Mouse (Mus musculus) intestine, embryonic 15.5 days (tissue): ENCODE results near the gene Cdkn2aip. TPM values are rescaled to one million over a fixed set of nuclear protein-coding genes. Genes with fewer than 3 reads are reported as not detected.

ENCODE experiments used
- ATAC-seq: fragments of 200-750 bp; cut with Nextera tagmentation; 2 replicates; pipeline ENCODE4 v1.8.0; 2017; ENCODE audit warnings: moderate TSS enrichment, moderate library complexity
- H3K27ac ChIP-seq: fragments of 300-500 bp; sonication (generic); 2 replicates; pipeline ENCODE4 v1.5.1; 2015; ENCODE audit warnings: mild to moderate bottlenecking, inconsistent platforms
- H3K27me3 ChIP-seq: fragments of 300-500 bp; sonication (generic); replicated peaks from 2 replicates; pipeline ENCODE4 v1.6.1; 2015; ENCODE audit warnings: inconsistent platforms
- H3K36me3 ChIP-seq: fragments of 300-500 bp; sonication (generic); 2 replicates; pipeline ENCODE4 v1.6.1; 2015; ENCODE audit warnings: inconsistent platforms
- H3K4me1 ChIP-seq: fragments of 300-500 bp; sonication (generic); replicated peaks from 2 replicates; pipeline ENCODE4 v1.6.1; 2015; ENCODE audit warnings: inconsistent platforms
- H3K4me2 ChIP-seq: fragments of 300-500 bp; sonication (generic); replicated peaks from 2 replicates; pipeline ENCODE4 v1.6.1; 2015; ENCODE audit warnings: mild to moderate bottlenecking, inconsistent platforms
- H3K4me3 ChIP-seq: fragments of 300-500 bp; sonication (generic); replicated peaks from 2 replicates; pipeline ENCODE4 v1.5.1; 2015; ENCODE audit warnings: inconsistent platforms
- H3K9ac ChIP-seq: fragments of 300-500 bp; sonication (generic); 2 replicates; pipeline ENCODE4 v1.6.1; 2015; ENCODE audit warnings: inconsistent platforms
- H3K9me3 ChIP-seq: fragments of 300-500 bp; sonication (generic); 2 replicates; pipeline ENCODE4 v1.6.1; 2016; ENCODE audit warnings: inconsistent platforms
- WGBS: fragments of 180-500 bp; shearing (Covaris S2); methylation state at CpG from one replicate; pipeline ENCODE4 v1.1.7; 2015; 5-methylcytosine and 5-hydroxymethylcytosine counted together
- polyA plus RNA-seq: library from polyadenylated mRNA; unstranded; fragments of >200 nt; fragmentation: Nextera tagmentation; extraction: Ambion mirVana; gene quantifications from 2 replicates; pipeline ENCODE4 v1.2.1, GENCODE M21; 2015

Cdkn2aip gene
- polyA plus RNA-seq, 1 experiment from 2014 or later: 24.1 TPM

GRCm38 (mm10) chr8:47674140-47674776, 39.5 kb downstream of the Cdkn2aip start:
- peaks cover 2% of the 10 kb centered on the region; the same call in 1 of the 2 replicates for H3K4me1 ChIP-seq
- peak; percentile 27 for ATAC-seq
- peak overlapping the region; percentile 86 for H3K9ac ChIP-seq
- no peaks in the 10 kb centered on the region for H3K36me3 ChIP-seq
- peak overlapping the region; percentile 93 for H3K27ac ChIP-seq
- peak overlapping the region; percentile 65 for H3K4me2 ChIP-seq
- no peaks in the 10 kb centered on the region for H3K9me3 ChIP-seq
- H3K4me3 ChIP-seq: peak overlapping the region; percentile 71
- no peaks in the 10 kb centered on the region for H3K27me3 ChIP-seq
- under 1% methylated on average over 44 of the region's 59 CpGs for WGBS

DNA sequence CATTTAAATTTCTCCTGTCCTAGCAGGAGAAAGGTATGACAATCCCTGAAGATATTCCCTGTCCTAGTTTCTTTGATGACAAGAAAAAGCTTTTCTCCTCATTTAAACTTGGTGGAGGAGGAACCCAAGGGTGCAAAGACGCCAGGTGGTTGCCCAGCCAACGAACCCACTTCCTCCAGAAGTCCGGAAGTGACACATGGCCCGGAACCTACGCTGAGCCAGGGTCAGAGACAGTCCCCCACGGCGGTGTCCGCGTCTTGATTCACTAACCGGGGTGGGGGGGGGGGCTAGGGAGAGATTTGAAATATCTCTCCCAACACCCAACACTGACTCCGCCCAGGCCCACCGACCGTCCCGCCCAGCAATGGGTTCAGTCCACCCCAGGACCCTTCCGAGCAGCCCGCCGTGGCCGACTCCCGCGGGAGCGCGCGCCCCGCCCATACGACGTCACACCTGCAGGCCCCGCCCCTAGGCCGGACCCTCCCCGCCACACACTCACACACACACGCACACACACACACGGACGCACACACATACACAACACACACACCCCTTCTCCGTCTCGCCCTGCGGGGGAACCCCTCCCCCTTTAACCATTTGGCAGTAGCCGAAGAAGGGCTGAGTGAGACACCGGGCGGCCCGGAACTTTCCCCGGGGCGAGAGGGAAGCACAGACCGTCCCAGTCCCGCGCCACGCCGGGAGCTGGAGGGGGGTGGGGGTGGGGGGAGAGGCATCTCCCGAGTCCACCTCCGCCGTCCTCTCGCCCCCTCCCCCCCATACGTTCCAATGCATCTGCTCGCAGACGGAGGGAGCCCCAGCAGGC, 40.2 kb downstream of the Cdkn2aip start:
- under 1% methylated on average over 52 of the region's 53 CpGs for WGBS
- no peaks in the 10 kb centered on the region for H3K27me3 ChIP-seq
- H3K4me2 ChIP-seq: peak overlapping the region; percentile 65
- H3K9me3 ChIP-seq: no peaks in the 10 kb centered on the region
- peak overlapping the region; percentile 71 for H3K4me3 ChIP-seq
- H3K27ac ChIP-seq: peak overlapping the region; percentile 93
- H3K36me3 ChIP-seq: 0 out of 2 replicates have a peak, but pooled peaks cover 2% of the 10 kb centered on the region
- H3K9ac ChIP-seq: peak overlapping the region; percentile 86
- H3K4me1 ChIP-seq: peaks cover 2% of the 10 kb centered on the region; the same call in 1 of the 2 replicates
- ATAC-seq: peak; percentile 61

- ATAC-seq: no peak
- H3K36me3 ChIP-seq: 0 out of 2 replicates have a peak, but pooled peaks cover 2% of the 10 kb centered on the region
- H3K27me3 ChIP-seq: no peaks in the 10 kb centered on the region
- H3K4me1 ChIP-seq: no peaks in the 10 kb centered on the region
- no peak overlapping the region for H3K9ac ChIP-seq
- no peak overlapping the region for H3K4me3 ChIP-seq
- WGBS: 86% methylated on average over 8 of the region's 8 CpGs
- H3K27ac ChIP-seq: no peak overlapping the region
- no peak overlapping the region for H3K4me2 ChIP-seq
- no peaks in the 10 kb centered on the region for H3K9me3 ChIP-seq
Measured at GRCm38 (mm10) chr8:47664231-47664785, 49.4 kb downstream of the Cdkn2aip start.

DNA sequence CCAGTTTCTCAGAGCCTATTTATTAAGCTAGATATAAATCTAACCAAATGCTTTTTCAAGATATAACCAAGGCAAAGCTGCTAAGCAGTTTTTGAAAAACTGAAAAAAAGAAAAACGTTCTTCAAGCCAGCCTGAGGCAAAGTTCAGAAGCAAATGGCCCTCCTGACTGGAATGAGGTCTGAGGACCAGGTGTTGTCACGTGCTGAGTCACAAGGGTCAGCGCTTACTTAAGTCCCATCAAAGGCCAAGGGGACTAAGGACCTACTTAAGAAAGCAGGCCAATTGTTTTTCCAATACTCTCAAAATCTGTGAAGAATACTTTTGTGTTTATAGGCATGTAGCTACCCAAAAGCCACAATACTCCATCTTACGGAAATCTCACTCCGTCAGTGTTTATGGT, 50.5 kb downstream of the Cdkn2aip start:
- H3K4me3 ChIP-seq: no peak overlapping the region
- H3K27me3 ChIP-seq: no peaks in the 10 kb centered on the region
- H3K4me1 ChIP-seq: no peaks in the 10 kb centered on the region
- WGBS: 79% methylated on average over 5 of the region's 5 CpGs
- H3K4me2 ChIP-seq: no peak overlapping the region
- no peak overlapping the region for H3K27ac ChIP-seq
- no peak for ATAC-seq
- H3K9ac ChIP-seq: no peak overlapping the region
- no peaks in the 10 kb centered on the region for H3K36me3 ChIP-seq
- no peaks in the 10 kb centered on the region for H3K9me3 ChIP-seq

DNA sequence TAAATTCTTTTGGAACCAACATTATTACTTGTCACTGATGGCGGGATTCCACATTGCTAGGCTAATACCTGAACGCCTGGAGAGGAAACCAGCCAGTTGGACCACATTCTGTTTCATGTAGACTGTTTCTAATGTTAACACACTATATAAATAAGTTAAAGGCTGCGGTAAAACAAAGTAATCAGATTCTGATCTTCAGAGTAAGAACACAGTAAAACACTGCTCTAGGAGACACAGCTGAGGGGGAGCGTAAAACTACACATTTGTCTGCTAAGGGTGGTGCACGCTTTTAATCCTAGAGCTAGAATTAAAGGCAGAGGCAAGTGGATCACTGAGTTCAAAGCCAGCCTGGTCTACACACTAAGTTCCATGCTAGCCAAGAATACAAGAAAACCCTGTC, 51.0 kb downstream of the Cdkn2aip start:
- ATAC-seq: no peak
- no peaks in the 10 kb centered on the region for H3K4me1 ChIP-seq
- H3K9ac ChIP-seq: no peak overlapping the region
- 80% methylated on average over 5 of the region's 5 CpGs for WGBS
- H3K27me3 ChIP-seq: no peaks in the 10 kb centered on the region
- no peaks in the 10 kb centered on the region for H3K36me3 ChIP-seq
- no peak overlapping the region for H3K27ac ChIP-seq
- H3K4me2 ChIP-seq: no peak overlapping the region
- no peak overlapping the region for H3K4me3 ChIP-seq
- no peaks in the 10 kb centered on the region for H3K9me3 ChIP-seq

DNA sequence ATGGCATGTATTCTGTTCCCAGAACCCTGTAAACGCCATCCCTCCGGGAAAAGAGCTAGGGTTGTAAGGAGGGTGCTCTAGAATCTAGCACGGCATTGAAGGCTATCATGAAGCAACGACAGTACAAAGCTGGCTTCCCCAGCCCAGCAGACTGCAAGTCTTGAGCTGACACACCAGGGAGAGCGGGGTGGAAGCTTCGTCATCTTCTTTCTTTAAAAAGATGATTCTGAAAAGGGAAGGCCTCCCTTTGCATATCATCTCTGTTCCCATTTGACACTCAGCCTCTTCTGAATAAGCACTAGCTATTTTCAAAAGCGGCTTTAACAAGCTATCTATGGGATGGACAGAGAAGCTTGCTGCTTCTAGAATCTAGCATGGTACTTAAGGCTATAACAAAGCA, 53.3 kb downstream of the Cdkn2aip start:
- Histone ChIP-seq H3K27me3 (no peaks in the 10 kb centered on the region), H3K4me3 (no peak overlapping the region), H3K27ac (no peak overlapping the region), H3K36me3 (no peaks in the 10 kb centered on the region), H3K4me1 (no peaks in the 10 kb centered on the region), H3K4me2 (no peak overlapping the region), H3K9me3 (no peaks in the 10 kb centered on the region), H3K9ac (no peak overlapping the region)
- WGBS: 88% methylated on average over 7 of the region's 7 CpGs
- ATAC-seq: no peak

DNA sequence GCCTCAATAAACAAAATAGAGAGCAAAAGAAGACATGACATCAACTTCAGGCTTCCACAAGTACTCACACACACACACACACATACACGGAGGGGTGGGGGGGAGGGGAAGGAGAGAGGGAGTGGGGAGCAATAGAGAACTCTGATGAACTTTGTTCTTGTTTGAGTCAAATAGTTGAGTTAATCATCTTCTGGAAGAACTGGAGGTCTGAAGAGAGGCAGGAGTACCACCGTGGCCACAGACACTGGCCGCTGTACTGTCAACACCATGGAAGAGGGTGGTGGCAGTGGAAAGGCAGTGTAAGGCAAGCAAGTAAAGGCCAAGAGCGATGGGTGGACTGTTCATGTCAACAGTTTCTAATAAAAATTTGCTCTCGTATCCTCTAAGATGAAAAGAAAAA, 54.3 kb downstream of the Cdkn2aip start:
- WGBS: 86% methylated on average over 5 of the region's 5 CpGs
- H3K4me3 ChIP-seq: no peak overlapping the region
- H3K27me3 ChIP-seq: no peaks in the 10 kb centered on the region
- no peaks in the 10 kb centered on the region for H3K9me3 ChIP-seq
- no peak overlapping the region for H3K9ac ChIP-seq
- no peaks in the 10 kb centered on the region for H3K36me3 ChIP-seq
- no peaks in the 10 kb centered on the region for H3K4me1 ChIP-seq
- H3K27ac ChIP-seq: no peak overlapping the region
- H3K4me2 ChIP-seq: no peak overlapping the region
- ATAC-seq: no peak

Other genes starting within 250 kb of the Cdkn2aip start
- gene Trappc11, start 180.5 kb downstream of the Cdkn2aip start, polyA plus RNA-seq: 26.6 and 28.3 TPM in 2 replicates
- 40.4 and 44.5 TPM in 2 replicates for gene Rwdd4a, start 180.3 kb downstream of the Cdkn2aip start, polyA plus RNA-seq
- 12.1 and 15.8 TPM in 2 replicates for gene Ing2, start 38.4 kb downstream of the Cdkn2aip start, polyA plus RNA-seq
- gene Cldn24, start 108.2 kb upstream of the Cdkn2aip start, polyA plus RNA-seq: not detected in 2 replicates
- not detected in 2 replicates for gene Cldn22, start 110.5 kb upstream of the Cdkn2aip start, polyA plus RNA-seq